Mouse (Mus musculus): ENCODE results near the gene H2-K1. TPM values are rescaled to one million over a fixed set of nuclear protein-coding genes. Genes with fewer than 3 reads are reported as not detected.

H2-K1 gene
- total and polyA plus RNA-seq, 3 experiments = 1,734 to 2,472 (median 1,753) TPM

DNA sequence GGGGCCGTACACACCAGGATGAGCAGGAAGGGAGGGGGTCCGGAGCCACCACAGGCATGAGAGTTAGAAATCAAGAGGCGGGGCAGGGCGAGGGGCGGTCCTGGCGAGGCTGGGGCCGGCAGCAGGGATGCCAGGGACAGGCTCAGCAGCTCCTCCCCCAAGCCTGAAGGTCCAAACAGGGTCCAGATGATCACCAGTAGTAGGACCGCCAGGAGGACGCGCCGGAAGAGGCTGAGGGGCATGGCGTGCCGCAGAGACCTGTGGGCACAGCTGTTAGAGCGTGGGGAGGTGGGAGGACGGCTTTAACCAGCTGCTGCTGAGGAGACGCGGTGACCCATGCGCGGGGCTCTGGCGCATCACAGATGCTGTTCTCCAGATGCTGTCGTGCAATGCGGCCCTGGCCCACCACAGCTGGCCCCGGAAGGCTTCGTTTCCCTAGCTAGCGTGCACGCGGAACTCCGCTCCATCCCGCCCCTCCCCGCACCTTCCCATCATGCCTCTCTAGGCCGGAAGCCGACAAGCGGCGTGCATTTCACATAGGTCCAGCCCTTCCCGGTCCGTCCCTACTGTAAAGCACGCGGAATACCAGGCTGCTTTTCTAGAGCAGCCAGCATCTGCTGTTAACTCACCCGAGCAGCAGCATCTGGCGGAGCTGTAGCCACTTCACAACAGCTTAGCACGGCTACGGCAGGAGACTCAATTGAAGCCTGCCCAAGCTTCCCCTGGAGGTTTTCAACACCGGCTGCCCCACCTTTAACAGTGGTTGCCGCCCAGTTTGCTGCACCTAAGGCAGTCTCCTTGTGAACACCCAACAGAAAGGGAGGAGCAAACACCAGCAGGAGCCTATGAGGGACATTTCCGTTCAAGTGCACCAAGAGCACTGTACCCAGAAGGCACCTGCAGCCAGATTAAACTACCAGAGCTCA lies 48.9 kb downstream of the H2-K1 start, which contains the start of gene B3galt4 (continued):
- TF ChIP-seq RCOR1 (conservative IDR thresholded peaks at IDR 0.05; ENCODE audit: low read depth, low read length) (no peak), MEF2A (IDR thresholded peaks at IDR 0.05; ENCODE audit: borderline replicate concordance, low read depth, low read length) (peak; percentile 48; the same call in 1 of the 2 replicates), CTCF (conservative IDR thresholded peaks at IDR 0.05 in 1 of 2, IDR thresholded peaks at IDR 0.05 in 1 of 2; ENCODE audit: low read depth in 2 of 2, low read length in 2 of 2) (no peak), MXI1 (IDR thresholded peaks at IDR 0.05; ENCODE audit: low read depth, low read length) (peak; percentile 64; the same call in 1 of the 2 replicates), IRF4 (IDR thresholded peaks at IDR 0.05; ENCODE audit: low read depth, low read length) (no peak), ZC3H11A (IDR thresholded peaks at IDR 0.05; ENCODE audit: low read depth, low read length) (no peak), CHD2 (IDR thresholded peaks at IDR 0.05; ENCODE audit: low read length) (0 out of 2 replicates have a peak, but pooled peaks have one; percentile 79), TCF12 (IDR thresholded peaks at IDR 0.05; ENCODE audit: low read depth, low read length) (0 out of 2 replicates have a peak, but pooled peaks have one; percentile 20), CHD1 (IDR thresholded peaks at IDR 0.05; ENCODE audit: low read depth, low read length) (no peak), UBTF (IDR thresholded peaks at IDR 0.05; ENCODE audit: low read depth, low read length) (no peak), EP300 (IDR thresholded peaks at IDR 0.05; ENCODE audit: low read length) (no peak), ZMIZ1 (IDR thresholded peaks at IDR 0.05; ENCODE audit: low read depth, low read length) (peak; percentile 77), MAX (IDR thresholded peaks at IDR 0.05; ENCODE audit: low read length) (peak; percentile 78; the same call in 1 of the 2 replicates), MAZ (IDR thresholded peaks at IDR 0.05; ENCODE audit: low read depth, low read length) (0 out of 2 replicates have a peak, but pooled peaks have one; percentile 54), USF1 (IDR thresholded peaks at IDR 0.05; ENCODE audit: low read depth, low read length) (no peak), GABPA (IDR thresholded peaks at IDR 0.05; ENCODE audit: insufficient replicate concordance, low read depth, low read length) (no peak), POLR2A (IDR thresholded peaks at IDR 0.05; ENCODE audit: low read depth, low read length) (peak; percentile 72), ZNF384 (IDR thresholded peaks at IDR 0.05; ENCODE audit: low read depth, low read length) (no peak)

DNA sequence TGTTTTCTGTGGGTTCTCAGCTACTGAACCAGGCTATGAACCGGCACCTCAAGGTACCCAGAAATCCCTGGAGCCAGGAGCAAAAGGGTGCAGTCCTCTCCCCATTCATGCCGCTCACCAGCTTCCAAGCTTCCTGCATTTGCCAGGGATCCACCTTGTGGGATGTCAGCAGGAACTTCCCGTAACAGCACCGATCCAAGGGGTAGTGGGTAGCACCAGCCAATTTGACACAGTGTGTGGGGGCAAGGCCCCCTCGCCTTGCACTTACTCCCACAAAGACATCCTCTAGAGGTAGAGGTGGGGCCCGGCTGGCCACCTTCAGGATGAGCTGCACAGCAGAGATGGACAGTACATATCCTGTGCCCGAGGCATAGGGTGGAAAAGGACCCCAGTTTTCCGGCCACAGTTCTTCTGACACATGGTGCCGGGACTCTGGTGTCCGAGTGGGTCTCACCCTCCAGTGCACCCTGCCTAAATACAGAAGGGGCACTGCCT lies 50.0 kb downstream of the H2-K1 start:
- in situ Hi-C loops (cut with MboI; ENCODE audit: low pct_ligation_motif_present, low pct_unique_long_range_greater_than_20kb, low sequenced_read_pairs) (no loop called here), dilution Hi-C loops (cut with MboI; ENCODE audit: extremely low pct_ligation_motif_present, extremely low pct_unique_long_range_greater_than_20kb, low sequenced_read_pairs) (no loop called here)
- Histone ChIP-seq H3K9me3 (replicated peaks; ENCODE audit: low read length) (no peaks in the 10 kb centered on the region), H3K4me3 (replicated peaks in 1 of 3; ENCODE audit: low read depth in 2 of 3, low read length in 2 of 3, poor library complexity in 1 of 3) (no peak overlapping the region), H3K27ac (ENCODE audit: insufficient read depth, low read depth) (0 out of 2 replicates have a peak overlapping the region, but pooled peaks have one; percentile 83), H3K27me3 (replicated peaks) (no peaks in the 10 kb centered on the region), H3K36me3 (replicated peaks in 1 of 2; ENCODE audit: control insufficient read depth in 1 of 2, insufficient read depth in 1 of 2, low read length in 1 of 2) (peaks cover 69 to 89% of the 10 kb centered on the region in 2 experiments), H3K4me2 (ENCODE audit: insufficient read depth, low read depth, poor library complexity, severe bottlenecking) (no peak overlapping the region), H3K9ac (ENCODE audit: insufficient read depth, low read depth) (no peak overlapping the region), H3K79me2 (replicated peaks; ENCODE audit: control insufficient read depth, extremely low read depth, insufficient read depth, poor library complexity, severe bottlenecking) (peaks cover 19% of the 10 kb centered on the region), H3K4me1 (ENCODE audit: control insufficient read depth in 1 of 2, insufficient read depth in 2 of 2) (peaks cover 4 to 23% of the 10 kb centered on the region in 2 experiments; a peak in 2 of 4 replicates)
- DNase-seq (ENCODE audit: extremely low read depth) = no peak
- TF ChIP-seq JUN (IDR thresholded peaks at IDR 0.05; ENCODE audit: insufficient read depth, low read depth, low read length) = no peak
- peak; percentile 48; the same call in 1 of the 2 replicates for TF ChIP-seq CHD2 (IDR thresholded peaks at IDR 0.05; ENCODE audit: low read length)
